17 mouse cellular contexts compared by ENCODE assay signal in the genomic region with DNA sequence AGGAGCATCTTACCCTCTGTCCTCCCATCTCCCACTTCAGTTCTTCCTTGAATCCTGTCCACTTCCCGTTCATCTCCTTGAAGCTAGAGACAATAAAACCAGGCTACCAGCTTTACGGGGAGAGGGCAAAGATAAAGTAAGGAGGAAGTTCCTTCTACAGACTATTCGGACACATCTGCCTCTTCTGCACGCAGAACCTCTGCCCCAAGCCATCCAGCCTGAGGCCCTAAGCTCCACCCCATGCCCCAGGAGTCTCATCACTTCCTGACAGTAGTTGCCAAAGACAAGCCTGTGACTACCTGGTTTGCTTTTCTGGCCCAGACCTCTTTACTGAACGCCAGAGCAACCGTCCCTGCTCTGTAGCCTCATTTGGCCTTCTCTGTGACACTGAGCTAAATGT.
"Had no signal": no experiment of that assay in that cellular context is flagged by ENCODE, and none has a peak within 500 bp of the region (broad histone marks: within the 10 kb centered on the region; RNA-seq: fewer than 3 reads in every experiment).

No protein-coding gene starts in this region.

- H3K27ac ChIP-seq: liver, embryonic 15.5 days; lung, embryonic 15.5 days; midbrain, embryonic 12.5 days; midbrain, embryonic 15.5 days; neural tube, embryonic 12.5 days; stomach, embryonic 15.5 days; stomach, postnatal 0 days had no signal

- DNase-seq: liver, postnatal 0 days; lung, adult 2 months; lung, postnatal 14 days; lung, postnatal 36 days; right cerebral cortex, postnatal 14 days; thymus, adult 2 months; thymus, postnatal 25 days; thymus, postnatal 4 days had no signal

- H3K27me3 ChIP-seq: liver, embryonic 15.5 days; lung, embryonic 15.5 days; megakaryocyte, embryonic 14.5 days; midbrain, embryonic 12.5 days; midbrain, embryonic 15.5 days; neural tube, embryonic 12.5 days; stomach, embryonic 15.5 days had no signal

- H3K4me2 ChIP-seq: liver, embryonic 15.5 days; lung, embryonic 15.5 days; midbrain, embryonic 12.5 days; midbrain, embryonic 15.5 days; neural tube, embryonic 12.5 days; stomach, embryonic 15.5 days had no signal

- H3K9ac ChIP-seq: liver, embryonic 15.5 days; liver, postnatal 0 days; lung, embryonic 15.5 days; midbrain, embryonic 12.5 days; midbrain, embryonic 15.5 days; neural tube, embryonic 12.5 days; stomach, embryonic 15.5 days had no signal

- H3K4me1 ChIP-seq: liver, embryonic 15.5 days; lung, embryonic 15.5 days; megakaryocyte, embryonic 14.5 days; midbrain, embryonic 12.5 days; midbrain, embryonic 15.5 days; neural tube, embryonic 12.5 days; stomach, embryonic 15.5 days had no signal

- H3K9me3 ChIP-seq: liver, embryonic 15.5 days; lung, embryonic 15.5 days; midbrain, embryonic 15.5 days; neural tube, embryonic 12.5 days; stomach, embryonic 15.5 days had no signal

- ATAC-seq: liver, postnatal 0 days; lung, postnatal 0 days; midbrain, embryonic 15.5 days had no signal

- H3K4me3 ChIP-seq: liver, embryonic 15.5 days; lung, embryonic 15.5 days; megakaryocyte, embryonic 14.5 days; midbrain, embryonic 12.5 days; midbrain, embryonic 15.5 days; neural tube, embryonic 12.5 days; stomach, embryonic 15.5 days had no signal

- H3K36me3 ChIP-seq: liver, embryonic 15.5 days; lung, embryonic 15.5 days; midbrain, embryonic 12.5 days; midbrain, embryonic 15.5 days; neural tube, embryonic 12.5 days; stomach, embryonic 15.5 days had no signal
